Mouse (Mus musculus) CD8-positive naive resting alpha-beta T cell, adult 2 months (primary cell): ENCODE results near the gene Cyb5r3.

ENCODE experiments used
- DNase-seq, 2 experiments: peaks; one replicate each; pipeline ENCODE4 v3.0.0; 2022; ENCODE audit warnings: low read depth in 2 of 2, low spot score in 2 of 2

Cyb5r3 gene

GRCm38 (mm10) chr15:83169772-83170722, 2.3 kb downstream of the Cyb5r3 start:
- DNase-seq: no peak

DNA sequence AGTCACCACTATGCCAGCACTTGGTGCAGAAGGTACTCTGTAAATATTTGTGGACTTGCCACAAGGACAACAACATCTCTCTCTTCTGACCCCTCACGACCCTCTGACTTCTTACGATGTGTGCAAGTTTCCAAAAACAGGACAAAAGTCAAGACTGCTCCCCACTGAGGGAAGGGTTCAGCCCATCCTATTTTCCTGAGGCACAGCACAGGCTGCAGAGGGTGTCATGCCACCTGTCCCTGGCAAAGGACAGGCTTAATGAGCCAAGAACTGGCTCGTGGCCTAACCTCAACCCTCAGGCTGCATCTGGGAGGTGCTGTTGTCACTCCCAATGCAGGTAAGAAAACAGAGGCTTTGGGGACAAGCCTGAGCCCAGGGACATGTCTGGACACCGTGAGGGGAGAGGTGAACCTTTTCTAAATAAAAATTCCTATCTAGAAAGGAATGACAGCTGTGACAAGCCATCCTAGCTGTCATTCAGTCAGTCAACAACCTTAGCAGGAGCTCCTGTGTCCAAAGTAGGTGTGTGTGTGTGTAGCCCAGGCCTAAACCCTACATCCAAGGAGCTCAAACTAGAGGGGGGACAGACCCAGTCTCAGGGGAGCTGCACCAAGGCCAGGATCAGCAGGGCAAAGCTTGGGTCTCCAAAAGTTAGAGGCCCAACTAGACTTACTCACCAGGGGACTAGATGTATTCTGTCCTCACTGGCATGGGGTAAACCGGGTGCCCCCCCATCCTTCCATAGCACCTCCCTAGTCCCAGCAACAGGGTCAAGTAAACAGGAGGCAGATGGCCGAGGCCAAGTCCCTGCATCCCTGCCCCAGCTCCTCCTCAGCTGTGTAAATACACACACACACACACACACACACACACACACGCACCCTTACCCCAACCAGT, 3.3 kb downstream of the Cyb5r3 start:
- no peak for DNase-seq

GRCm38 (mm10) chr15:83168311-83168710, 4.1 kb downstream of the Cyb5r3 start:
- DNase-seq: no peak

- no peak for DNase-seq
These were observed 4.8 kb downstream of the Cyb5r3 start for GRCm38 (mm10) chr15:83167550-83168065.

- no peak for DNase-seq
These were observed 5.3 kb downstream of the Cyb5r3 start for GRCm38 (mm10) chr15:83167126-83167525.

- no peak for DNase-seq
These were observed 5.8 kb downstream of the Cyb5r3 start for GRCm38 (mm10) chr15:83166642-83167041.

DNA sequence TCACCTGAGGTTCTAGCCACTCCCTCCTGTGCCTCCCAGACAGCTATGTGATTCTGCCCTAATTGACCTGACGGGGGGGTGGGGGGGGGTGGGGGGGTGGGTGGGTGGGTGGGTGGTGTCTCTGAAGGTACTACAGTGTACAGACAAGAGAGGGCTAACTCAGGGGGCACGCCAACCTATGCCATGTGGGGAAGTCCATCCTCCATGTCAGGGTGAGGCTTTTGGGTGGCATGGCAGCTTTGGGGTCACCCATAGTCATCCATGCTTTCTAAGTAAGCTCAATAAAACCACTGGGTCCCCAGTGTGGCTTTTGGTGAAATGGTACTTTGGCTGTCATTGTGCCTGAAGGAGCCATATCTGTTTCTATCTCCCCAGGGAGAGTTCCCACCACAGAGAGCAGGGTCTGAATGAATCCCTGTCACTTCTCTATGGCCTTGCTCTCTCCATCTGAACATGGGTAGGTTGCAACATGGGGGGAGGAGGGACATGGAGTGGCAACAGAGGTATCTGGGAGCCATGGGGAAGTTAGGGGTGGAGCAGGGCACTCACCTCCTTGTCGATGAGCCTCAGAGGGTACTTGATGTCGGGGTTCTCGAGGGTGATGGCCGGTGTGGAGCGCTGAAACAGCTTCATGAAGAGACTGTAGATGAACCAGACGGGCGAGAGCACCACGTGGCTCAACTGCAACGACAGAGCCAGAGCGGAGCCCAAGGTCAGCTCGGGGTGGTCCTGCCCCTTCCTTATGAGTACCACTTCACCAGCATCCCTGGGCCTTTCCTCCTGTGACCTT, 6.7 kb downstream of the Cyb5r3 start:
- DNase-seq: no peak

GRCm38 (mm10) chr15:83164971-83165471, 7.4 kb downstream of the Cyb5r3 start:
- no peak for DNase-seq

DNA sequence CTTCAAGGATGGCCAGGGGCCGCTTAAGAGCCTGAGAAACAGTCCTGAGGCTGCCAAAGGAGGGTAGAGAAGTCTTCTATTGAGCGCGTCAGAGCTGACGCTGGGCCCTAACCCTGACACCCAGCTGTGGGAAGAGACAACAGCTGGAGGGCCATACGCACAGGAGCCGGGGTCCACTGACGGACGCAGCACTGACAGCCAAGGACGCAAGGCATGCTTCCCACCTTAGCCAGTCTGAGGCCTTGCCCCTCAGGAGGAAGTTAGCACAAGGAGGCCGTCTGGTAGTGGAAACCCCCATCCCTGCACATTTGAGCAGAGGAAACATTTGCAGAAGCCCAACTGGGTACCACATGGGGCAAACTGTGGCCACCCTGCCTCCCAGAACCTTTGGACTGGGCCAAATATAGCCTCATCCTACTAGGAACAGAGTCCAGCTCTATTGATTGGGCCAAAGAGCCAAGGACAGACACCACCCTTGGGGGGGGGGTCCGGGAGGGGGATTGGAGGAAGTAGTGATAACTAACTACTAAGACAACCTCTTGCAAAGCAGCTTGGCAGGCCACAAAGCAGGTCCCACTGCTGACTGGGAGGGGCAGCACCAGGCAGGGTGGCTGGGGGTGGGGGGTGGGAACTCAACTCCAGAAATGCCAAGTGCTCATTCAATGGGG, 9.4 kb downstream of the Cyb5r3 start:
- no peak for DNase-seq

DNA sequence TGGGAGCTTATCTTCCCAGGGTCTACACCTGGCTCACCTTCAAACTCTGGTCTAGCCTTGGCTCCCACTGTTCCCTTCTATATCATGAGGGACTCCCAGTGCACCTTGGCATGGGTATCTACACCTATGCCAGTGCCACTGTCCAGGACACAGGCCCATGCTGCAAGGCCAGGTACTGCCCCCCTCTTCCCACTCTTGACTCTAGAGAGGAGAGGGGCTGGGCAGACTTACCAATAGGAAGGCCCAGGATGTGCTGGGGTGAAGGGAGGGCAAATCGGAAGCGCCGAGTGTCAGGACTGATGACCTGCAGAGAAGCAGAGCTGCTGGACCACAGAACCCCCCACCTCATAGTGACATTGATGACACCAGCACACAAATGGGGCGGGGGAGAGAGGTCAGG, 10.4 kb downstream of the Cyb5r3 start:
- no peak for DNase-seq

- DNase-seq: no peak
These were observed 11.2 kb downstream of the Cyb5r3 start for GRCm38 (mm10) chr15:83161062-83161748.

DNA sequence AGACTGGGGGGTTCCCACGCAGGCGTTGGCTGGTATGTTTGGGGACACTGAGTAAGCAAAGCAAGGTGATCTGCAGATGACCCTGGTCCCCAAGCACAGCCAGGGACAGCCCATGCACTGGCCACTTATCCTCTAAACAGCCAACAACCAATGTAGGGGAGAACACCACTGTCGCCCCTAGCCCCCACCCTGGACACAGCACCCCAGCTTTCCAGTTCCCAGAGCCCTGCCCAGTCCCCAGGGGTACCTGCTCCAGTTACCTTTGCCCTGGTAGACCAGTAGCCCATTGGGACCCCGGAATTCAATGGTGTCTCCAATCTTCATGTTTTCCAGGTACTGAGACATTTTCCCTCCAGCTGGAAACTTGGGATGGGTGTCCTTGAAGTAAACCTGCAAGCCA, 11.8 kb downstream of the Cyb5r3 start:
- DNase-seq: no peak

DNA sequence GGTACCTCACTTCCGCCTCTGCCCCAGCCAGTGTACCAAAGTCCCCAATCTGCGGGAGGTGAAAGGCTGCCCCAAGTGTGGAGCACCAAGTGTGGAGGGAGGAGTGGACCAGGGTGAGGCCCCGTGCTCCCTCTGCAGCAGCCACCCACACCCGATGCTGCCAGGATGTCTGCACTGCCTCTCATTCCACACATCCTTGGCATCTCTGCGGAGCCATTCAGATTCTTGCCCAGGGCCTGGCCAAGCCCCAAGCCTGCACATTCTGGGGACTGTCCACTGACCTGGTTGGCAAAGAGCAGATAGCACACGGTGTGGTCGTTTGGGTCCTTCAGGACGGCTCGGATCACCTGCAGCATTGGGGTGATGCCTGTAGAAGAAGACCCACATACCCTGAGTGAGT, 12.6 kb downstream of the Cyb5r3 start:
- DNase-seq: no peak

DNA sequence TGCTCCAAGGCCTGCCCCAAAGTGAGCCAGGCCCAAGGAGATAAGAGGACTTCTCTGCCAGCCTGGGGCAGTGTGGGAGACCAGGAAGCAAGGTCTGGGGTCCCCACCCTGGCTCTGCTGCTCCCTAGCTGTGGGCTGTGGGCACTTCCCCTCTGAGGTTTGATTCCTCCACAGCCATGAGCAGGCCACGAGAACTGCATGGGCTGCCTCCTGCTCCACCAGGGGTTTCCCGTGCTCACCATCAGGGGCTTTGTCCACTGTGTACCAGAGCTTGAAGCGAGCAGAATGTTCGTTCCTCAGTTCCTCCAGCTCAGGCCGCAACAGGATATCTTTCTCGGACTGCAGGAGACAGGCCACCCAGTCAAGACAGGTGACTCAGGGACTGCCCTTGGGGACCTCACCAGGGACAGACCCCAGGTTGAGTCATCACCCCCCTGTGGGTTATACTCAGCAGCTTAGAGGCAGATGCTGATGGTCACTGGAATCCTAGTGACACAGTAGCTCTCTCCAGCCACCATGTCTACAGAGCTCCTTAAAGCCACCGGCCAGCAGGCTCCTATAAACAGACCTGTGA, 13.7 kb downstream of the Cyb5r3 start:
- no peak for DNase-seq

DNA sequence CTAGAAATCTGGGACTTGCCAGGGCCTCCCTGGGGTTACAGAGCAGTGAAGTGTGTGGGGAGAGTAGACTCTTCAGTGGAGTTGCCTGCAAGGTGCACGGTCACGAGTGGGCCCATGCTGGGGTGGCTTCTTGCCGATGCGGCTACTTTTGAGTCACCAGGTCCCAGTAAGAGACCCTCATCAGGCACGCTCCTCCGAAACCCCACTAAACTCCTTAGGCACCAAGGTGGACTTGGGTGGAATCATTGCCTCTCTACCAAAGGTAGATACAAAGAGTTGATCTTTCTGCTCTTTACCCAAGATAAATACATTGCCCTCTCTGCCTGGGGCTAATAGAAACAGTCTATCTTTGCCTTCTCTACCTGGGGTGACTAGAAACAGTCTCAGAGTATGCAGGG, 14.7 kb downstream of the Cyb5r3 start:
- DNase-seq: no peak

GRCm38 (mm10) chr15:83156929-83157666, 15.3 kb downstream of the Cyb5r3 start:
- DNase-seq: peak; percentile 29 to 59

- no peak for DNase-seq
These were observed 16.5 kb downstream of the Cyb5r3 start for GRCm38 (mm10) chr15:83155672-83156419.

DNA sequence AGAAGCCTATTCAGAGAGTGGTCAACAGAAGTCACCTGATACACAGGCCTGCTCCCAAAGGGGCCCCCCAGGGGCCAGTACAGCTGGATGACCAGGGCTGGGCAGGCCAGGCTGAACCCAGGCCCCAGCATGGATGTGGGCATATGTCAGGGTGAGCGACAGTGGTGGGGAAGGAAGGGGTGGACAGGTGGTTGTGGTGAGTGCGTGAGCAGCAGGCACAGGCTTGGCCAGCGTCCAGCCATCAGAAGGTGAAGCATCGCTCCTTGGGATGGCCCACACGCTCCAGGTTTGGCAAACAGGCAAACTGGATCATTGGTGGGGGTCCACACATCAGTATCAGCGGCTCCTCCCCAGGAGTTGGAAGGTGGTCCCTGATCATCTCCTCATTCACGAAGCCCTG, 18.1 kb downstream of the Cyb5r3 start:
- no peak for DNase-seq
